Mouse (Mus musculus) ES-Bruce4 (cell line): Measurements from ENCODE around the gene Mpst. TPM values are rescaled to one million over a fixed set of nuclear protein-coding genes. Genes with fewer than 3 reads are reported as not detected.

ENCODE experiments used
- H3K27ac ChIP-seq: 2 replicates; pipeline ENCODE4 v1.5.1; 2012; ENCODE audit warnings: low read length, inconsistent platforms; ENCODE audit not compliant: insufficient read depth
- H3K27me3 ChIP-seq: 2 replicates; pipeline ENCODE4 v1.6.1; 2012; ENCODE audit warnings: mild to moderate bottlenecking, low read length, inconsistent platforms; ENCODE audit not compliant: control insufficient read depth, poor library complexity, insufficient read depth, severe bottlenecking
- H3K36me3 ChIP-seq: 2 replicates; pipeline ENCODE4 v1.6.1; 2012; ENCODE audit warnings: inconsistent platforms, mild to moderate bottlenecking, low read length, moderate library complexity; ENCODE audit not compliant: control insufficient read depth, poor library complexity, insufficient read depth, severe bottlenecking
- H3K4me1 ChIP-seq: one replicate; pipeline ENCODE4 v1.8.1; 2011; ENCODE audit warnings: low read length; ENCODE audit not compliant: control insufficient read depth, insufficient read depth
- H3K4me3 ChIP-seq: 2 replicates; pipeline ENCODE4 v1.5.1; 2011; ENCODE audit warnings: low read depth, mild to moderate bottlenecking, low read length
- H3K9ac ChIP-seq: 2 replicates; pipeline ENCODE4 v1.6.1; 2012; ENCODE audit warnings: low read depth, mild to moderate bottlenecking, inconsistent platforms; ENCODE audit not compliant: poor library complexity, severe bottlenecking
- H3K9me3 ChIP-seq: replicated peaks from 2 replicates; pipeline ENCODE4 v1.6.1; 2012; ENCODE audit warnings: mild to moderate bottlenecking, low read length, inconsistent platforms; ENCODE audit not compliant: control insufficient read depth, poor library complexity, insufficient read depth, severe bottlenecking
- CTCF ChIP-seq: IDR thresholded peaks from one replicate; pipeline ENCODE4 v1.8.1; 2011; ENCODE audit warnings: low read depth, low read length
- EP300 ChIP-seq: IDR thresholded peaks from 2 replicates; pipeline ENCODE4 v1.6.1; 2011; ENCODE audit warnings: low read depth, low read length; ENCODE audit not compliant: insufficient read depth
- POLR2A ChIP-seq: IDR thresholded peaks from one replicate; pipeline ENCODE4 v1.8.1; 2011; ENCODE audit warnings: low read length; ENCODE audit not compliant: insufficient read depth
- polyA plus RNA-seq: library from polyadenylated mRNA; stranded (reverse); fragments of >200 nt; gene quantifications from 2 replicates; pipeline ENCODE4 v1.2.4, GENCODE M21; 2011; ENCODE audit warnings: low read depth; ENCODE audit not compliant: missing spikeins, insufficient read depth, insufficient read length

Mpst gene
- polyA plus RNA-seq, 1 experiment: 15.4 TPM

DNA sequence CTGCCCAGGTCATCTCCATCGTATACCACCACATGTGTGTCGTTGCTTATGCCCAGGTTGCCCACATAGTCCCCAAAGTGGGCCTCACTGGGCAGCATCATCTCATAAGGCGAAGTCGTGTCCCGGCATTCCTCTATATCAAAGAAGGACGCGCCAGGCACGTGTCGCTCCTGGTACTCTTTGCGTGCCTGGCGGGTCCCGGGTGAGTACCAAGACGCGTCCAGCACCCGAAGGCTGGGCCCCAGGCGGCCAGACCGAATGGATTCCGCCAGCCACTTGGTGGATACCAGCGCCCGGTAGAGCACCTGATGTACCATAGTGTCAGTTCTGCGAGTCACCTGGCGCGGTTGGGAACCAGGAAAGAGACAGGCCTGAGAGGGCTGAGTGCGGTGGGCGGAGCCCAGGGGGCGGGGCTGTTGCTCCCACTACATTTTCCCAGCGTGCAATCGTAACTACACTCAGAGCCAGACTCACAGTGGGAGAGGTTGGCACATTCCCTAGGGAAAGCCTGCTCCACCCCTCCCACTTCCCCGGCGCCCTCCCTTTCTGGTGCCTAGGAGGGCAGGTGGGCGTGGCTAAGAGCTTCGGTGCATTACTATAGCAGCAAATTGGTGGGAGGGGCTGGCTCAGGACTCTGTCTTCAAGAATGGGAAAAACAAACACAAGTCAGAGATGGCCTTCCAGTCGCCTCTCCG is 552 bp upstream of the Mpst start, which contains the start of gene Tst:
Tst (minus strand) TSS at position 391 of the 695 bp plus-strand sequence.
- Histone ChIP-seq H3K36me3 (no peaks in the 10 kb centered on the region), H3K9me3 (no peaks in the 10 kb centered on the region), H3K9ac (peak within 1 kb of the TSS; percentile 79), H3K4me1 (peaks cover 5% of the 10 kb centered on the region), H3K27me3 (no peaks in the 10 kb centered on the region), H3K27ac (peak within 1 kb of the TSS; percentile 87), H3K4me3 (peak within 1 kb of the TSS; percentile 91)
- TF ChIP-seq EP300 (0 out of 2 replicates have a peak, but pooled peaks have one; percentile 41), POLR2A (no peak)

- Histone ChIP-seq H3K36me3 (no peaks in the 10 kb centered on the region), H3K9ac (peak overlapping the region; percentile 8; the same call in 1 of the 2 replicates), H3K27ac (no peak overlapping the region), H3K4me3 (peak overlapping the region; percentile 67), H3K27me3 (no peaks in the 10 kb centered on the region), H3K9me3 (no peaks in the 10 kb centered on the region), H3K4me1 (no peaks in the 10 kb centered on the region)
- TF ChIP-seq POLR2A (no peak), CTCF (no peak), EP300 (no peak)
Observed at GRCm38 (mm10) chr15:78409570-78410052, 3.4 kb downstream of the Mpst start.

DNA sequence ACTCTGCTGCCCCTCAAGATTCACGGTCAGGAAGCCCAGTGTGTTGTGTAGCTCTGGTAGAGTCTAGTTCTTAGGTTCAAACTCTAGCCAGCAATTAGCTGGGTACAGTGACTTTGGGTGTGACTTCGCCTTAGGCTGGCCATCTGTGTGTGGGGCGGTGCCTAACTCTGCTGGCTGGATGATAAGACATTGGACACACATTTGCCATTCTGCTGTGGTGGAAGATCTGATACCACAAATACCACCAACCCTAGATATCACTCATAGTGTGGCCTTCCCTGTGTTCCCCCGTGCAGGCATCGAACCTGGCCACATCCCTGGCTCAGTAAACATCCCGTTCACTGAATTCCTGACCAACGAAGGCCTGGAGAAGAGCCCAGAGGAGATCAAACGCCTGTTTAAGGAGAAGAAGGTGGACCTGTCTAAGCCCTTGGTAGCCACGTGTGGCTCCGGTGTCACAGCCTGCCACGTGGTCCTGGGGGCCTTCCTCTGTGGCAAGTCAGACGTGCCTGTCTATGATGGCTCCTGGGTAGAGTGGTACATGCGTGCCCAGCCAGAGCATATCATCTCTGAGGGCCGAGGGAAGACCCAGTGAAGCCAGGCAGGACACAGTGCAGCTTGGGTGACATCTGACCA is 7.0 kb downstream of the Mpst start:
- Histone ChIP-seq H3K4me3 (no peak overlapping the region), H3K4me1 (no peaks in the 10 kb centered on the region), H3K27me3 (no peaks in the 10 kb centered on the region), H3K27ac (no peak overlapping the region), H3K9ac (no peak overlapping the region), H3K9me3 (no peaks in the 10 kb centered on the region), H3K36me3 (no peaks in the 10 kb centered on the region)
- TF ChIP-seq CTCF (no peak), POLR2A (no peak), EP300 (no peak)

GRCm38 (mm10) chr15:78413719-78414117 is 7.5 kb downstream of the Mpst start:
- H3K27ac ChIP-seq: no peak overlapping the region
- TF ChIP-seq CTCF (no peak), POLR2A (no peak), EP300 (no peak)
- no peaks in the 10 kb centered on the region for H3K4me1 ChIP-seq
- H3K4me3 ChIP-seq: no peak overlapping the region
- H3K9ac ChIP-seq: no peak overlapping the region
- H3K36me3 ChIP-seq: no peaks in the 10 kb centered on the region
- H3K9me3 ChIP-seq: no peaks in the 10 kb centered on the region
- H3K27me3 ChIP-seq: no peaks in the 10 kb centered on the region

DNA sequence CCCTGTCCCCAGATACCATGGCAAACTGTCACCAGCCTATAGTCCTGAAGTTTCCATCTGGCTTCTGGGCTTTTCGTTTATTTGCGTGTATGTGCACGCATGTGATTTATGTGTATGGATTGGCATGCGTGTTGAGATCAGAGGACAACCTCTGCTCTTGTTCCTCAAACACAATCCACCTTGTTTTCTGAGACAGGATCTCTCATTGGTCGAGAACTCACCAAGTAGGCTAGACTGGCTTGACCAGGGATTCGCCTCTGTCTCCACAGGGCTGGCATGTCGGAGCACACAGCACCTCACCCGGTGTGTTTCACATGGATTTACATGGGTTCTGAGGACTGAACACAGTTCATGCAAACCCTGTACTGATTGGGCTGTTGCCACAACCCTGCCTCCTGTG is 7.9 kb downstream of the Mpst start:
- no peaks in the 10 kb centered on the region for H3K9me3 ChIP-seq
- no peak overlapping the region for H3K9ac ChIP-seq
- no peaks in the 10 kb centered on the region for H3K27me3 ChIP-seq
- no peak overlapping the region for H3K27ac ChIP-seq
- H3K4me1 ChIP-seq: no peaks in the 10 kb centered on the region
- no peak overlapping the region for H3K4me3 ChIP-seq
- no peaks in the 10 kb centered on the region for H3K36me3 ChIP-seq
- no peak for TF ChIP-seq POLR2A
- TF ChIP-seq CTCF: no peak

DNA sequence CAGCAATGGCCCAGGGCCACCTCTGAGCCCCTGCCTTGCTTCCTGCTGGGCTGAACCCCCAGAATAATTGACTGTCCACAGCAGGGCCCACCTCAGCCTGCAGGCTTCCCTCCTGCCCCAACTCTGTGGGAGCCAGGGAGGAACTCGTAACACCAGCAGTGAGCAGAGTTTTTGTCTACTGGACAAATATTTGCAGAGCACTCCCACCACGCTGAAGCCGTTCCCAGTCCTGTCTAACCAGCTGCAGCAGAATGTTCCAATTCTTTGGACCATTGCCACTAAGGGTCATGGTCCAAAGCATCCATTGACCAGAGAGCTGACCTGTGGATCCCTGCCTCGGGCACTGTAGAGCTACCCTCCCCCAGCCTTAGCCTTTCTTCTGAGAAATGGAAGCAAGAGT is 10.7 kb downstream of the Mpst start:
- no peak overlapping the region for H3K9ac ChIP-seq
- no peaks in the 10 kb centered on the region for H3K36me3 ChIP-seq
- H3K27ac ChIP-seq: no peak overlapping the region
- H3K4me1 ChIP-seq: no peaks in the 10 kb centered on the region
- no peaks in the 10 kb centered on the region for H3K9me3 ChIP-seq
- TF ChIP-seq EP300 (no peak), CTCF (no peak), POLR2A (no peak)
- H3K27me3 ChIP-seq: no peaks in the 10 kb centered on the region
- H3K4me3 ChIP-seq: no peak overlapping the region
